Mouse (Mus musculus) stomach, embryonic 16.5 days (tissue): ENCODE measurements around the gene Zswim8. TPM values are rescaled to one million over a fixed set of nuclear protein-coding genes. Genes with fewer than 3 reads are reported as not detected.
"Not testable (repeated sequence)": the region's sequence is repeated elsewhere in the genome, so short reads cannot be mapped to it uniquely, and the experiment has no call there.

ENCODE experiments used
- ATAC-seq: fragments of 200-750 bp; cut with Nextera tagmentation; 2 replicates; pipeline ENCODE4 v1.8.0; 2017; ENCODE audit warnings: moderate number of reproducible peaks, moderate TSS enrichment; ENCODE audit not compliant: insufficient read depth, low FRiP score
- H3K27ac ChIP-seq: fragments of 300-500 bp; sonication (generic); 2 replicates; pipeline ENCODE4 v1.5.1; 2014; ENCODE audit warnings: low read length
- H3K27me3 ChIP-seq: fragments of 300-500 bp; sonication (generic); 2 replicates; pipeline ENCODE4 v1.6.1; 2014; ENCODE audit warnings: low read length, control low read depth, mixed read lengths; ENCODE audit not compliant: control insufficient read depth, insufficient read depth
- H3K36me3 ChIP-seq: fragments of 300-500 bp; sonication (generic); 2 replicates; pipeline ENCODE4 v1.6.1; 2014; ENCODE audit warnings: low read length; ENCODE audit not compliant: control insufficient read depth, insufficient read depth
- H3K4me1 ChIP-seq: fragments of 300-500 bp; sonication (generic); 2 replicates; pipeline ENCODE4 v1.6.1; 2014; ENCODE audit warnings: low read length, control low read depth, mixed read lengths; ENCODE audit not compliant: control insufficient read depth, insufficient read depth
- H3K4me2 ChIP-seq: fragments of 300-500 bp; sonication (generic); 2 replicates; pipeline ENCODE4 v1.6.1; 2014; ENCODE audit warnings: low read depth, low read length, mixed read lengths
- H3K4me3 ChIP-seq: fragments of 300-500 bp; sonication (generic); replicated peaks from 2 replicates; pipeline ENCODE4 v1.5.1; 2014; ENCODE audit warnings: mild to moderate bottlenecking, low read length
- H3K9ac ChIP-seq: fragments of 300-500 bp; sonication (generic); 2 replicates; pipeline ENCODE4 v1.6.1; 2014; ENCODE audit warnings: low read length
- H3K9me3 ChIP-seq: fragments of 300-500 bp; sonication (generic); replicated peaks from 2 replicates; pipeline ENCODE4 v1.6.1; 2016; ENCODE audit warnings: low read length, control low read depth; ENCODE audit not compliant: control insufficient read depth
- WGBS: fragments of 180-500 bp; shearing (Covaris S2); extraction: QIAGEN DNeasy Blood & Tissue Kit; methylation state at CpG from one replicate; pipeline ENCODE4 v1.1.7; 2014; 5-methylcytosine and 5-hydroxymethylcytosine counted together
- polyA plus RNA-seq: library from polyadenylated mRNA; unstranded; fragments of >200 nt; fragmentation: Nextera tagmentation; extraction: Ambion mirVana; gene quantifications from 2 replicates; pipeline ENCODE4 v1.2.1, GENCODE M21; 2015

Zswim8 gene
- polyA plus RNA-seq, 1 experiment from 2014 or later: 23.2 TPM

- Histone ChIP-seq H3K4me2 (no peak overlapping the region), H3K9me3 (no peaks in the 10 kb centered on the region), H3K36me3 (no peaks in the 10 kb centered on the region), H3K4me3 (no peak overlapping the region), H3K27me3 (no peaks in the 10 kb centered on the region), H3K4me1 (peaks cover 46% of the 10 kb centered on the region), H3K27ac (no peak overlapping the region), H3K9ac (0 out of 2 replicates have a peak overlapping the region, but pooled peaks have one; percentile 7)
- 79% methylated on average over 2 of the region's 2 CpGs for WGBS
- ATAC-seq: no peak
Observed at GRCm38 (mm10) chr14:20698515-20698914, 8.8 kb upstream of the Zswim8 start.

GRCm38 (mm10) chr14:20700362-20700761 lies 7.0 kb upstream of the Zswim8 start:
- H3K9ac ChIP-seq: no peak overlapping the region
- peaks cover 4% of the 10 kb centered on the region; the same call in 1 of the 2 replicates for H3K36me3 ChIP-seq
- H3K27ac ChIP-seq: no peak overlapping the region
- peaks cover 46% of the 10 kb centered on the region for H3K4me1 ChIP-seq
- H3K9me3 ChIP-seq: no peaks in the 10 kb centered on the region
- no peak overlapping the region for H3K4me2 ChIP-seq
- no peak for ATAC-seq
- H3K27me3 ChIP-seq: no peaks in the 10 kb centered on the region
- WGBS: 71% methylated on average over 3 of the region's 3 CpGs
- H3K4me3 ChIP-seq: no peak overlapping the region

- Histone ChIP-seq H3K27ac (0 out of 2 replicates have a peak overlapping the region, but pooled peaks have one; percentile 9), H3K4me2 (peak overlapping the region; percentile 68), H3K27me3 (no peaks in the 10 kb centered on the region), H3K4me1 (peaks cover 38% of the 10 kb centered on the region), H3K9ac (0 out of 2 replicates have a peak overlapping the region, but pooled peaks have one; percentile 15), H3K36me3 (peaks cover 4% of the 10 kb centered on the region; the same call in 1 of the 2 replicates), H3K4me3 (peak overlapping the region; percentile 93), H3K9me3 (no peaks in the 10 kb centered on the region)
- ATAC-seq: no peak
- 68% methylated on average over 8 of the region's 8 CpGs for WGBS
Observed at GRCm38 (mm10) chr14:20701554-20701953, 5.8 kb upstream of the Zswim8 start.

- WGBS: 4% methylated on average over 15 of the region's 15 CpGs
- ATAC-seq: no peak
- H3K4me1 ChIP-seq: peaks cover 35% of the 10 kb centered on the region
- H3K9me3 ChIP-seq: no peaks in the 10 kb centered on the region
- peak overlapping the region; percentile 68 for H3K4me2 ChIP-seq
- peak overlapping the region; percentile 94 for H3K9ac ChIP-seq
- H3K4me3 ChIP-seq: peak overlapping the region; percentile 93
- H3K27ac ChIP-seq: peak overlapping the region; percentile 90
- no peaks in the 10 kb centered on the region for H3K27me3 ChIP-seq
- H3K36me3 ChIP-seq: peaks cover 4% of the 10 kb centered on the region; the same call in 1 of the 2 replicates
Observed at GRCm38 (mm10) chr14:20702096-20702740, 5.1 kb upstream of the Zswim8 start.

GRCm38 (mm10) chr14:20702741-20703381 lies 4.5 kb upstream of the Zswim8 start, which contains the start of gene Chchd1:
TSS of gene Chchd1 (plus strand) at chr14:20703006.
- H3K4me1 ChIP-seq: peaks cover 28% of the 10 kb centered on the region
- H3K27me3 ChIP-seq: no peaks in the 10 kb centered on the region
- peak within 1 kb of the TSS; percentile 93 for H3K4me3 ChIP-seq
- under 1% methylated on average over 61 of the region's 61 CpGs for WGBS
- H3K9me3 ChIP-seq: no peaks in the 10 kb centered on the region
- peak within 1 kb of the TSS; percentile 94 for H3K9ac ChIP-seq
- peaks cover 4% of the 10 kb centered on the region; the same call in 1 of the 2 replicates for H3K36me3 ChIP-seq
- H3K27ac ChIP-seq: peak within 1 kb of the TSS; percentile 90
- peak within 1 kb of the TSS; percentile 68 for H3K4me2 ChIP-seq
- ATAC-seq: peak; percentile 78

GRCm38 (mm10) chr14:20703461-20703860 lies 3.9 kb upstream of the Zswim8 start:
- 9% methylated on average over 8 of the region's 8 CpGs for WGBS
- H3K9me3 ChIP-seq, ATAC-seq, H3K27me3 ChIP-seq, H3K36me3 ChIP-seq: not testable (repeated sequence)
- Histone ChIP-seq H3K4me1 (peaks cover 25% of the 10 kb centered on the region), H3K27ac (peak overlapping the region; percentile 90), H3K4me2 (peak overlapping the region; percentile 68), H3K4me3 (peak overlapping the region; percentile 93), H3K9ac (peak overlapping the region; percentile 94)

- peak overlapping the region; percentile 100 for H3K4me3 ChIP-seq
- WGBS: 5% methylated on average over 10 of the region's 10 CpGs
- peaks cover 21% of the 10 kb centered on the region for H3K4me1 ChIP-seq
- no peaks in the 10 kb centered on the region for H3K9me3 ChIP-seq
- peak overlapping the region; percentile 72 for H3K4me2 ChIP-seq
- H3K36me3 ChIP-seq: peaks cover 15% of the 10 kb centered on the region
- no peak for ATAC-seq
- H3K27ac ChIP-seq: no peak overlapping the region; the same call in 1 of the 2 replicates
- no peaks in the 10 kb centered on the region for H3K27me3 ChIP-seq
- H3K9ac ChIP-seq: peak overlapping the region; percentile 99
Observed at GRCm38 (mm10) chr14:20708239-20708638, 887 bp downstream of the Zswim8 start.

GRCm38 (mm10) chr14:20713832-20714231 lies 6.5 kb downstream of the Zswim8 start:
- ATAC-seq: peak; percentile 71
- Histone ChIP-seq H3K27me3 (no peaks in the 10 kb centered on the region), H3K9ac (0 out of 2 replicates have a peak overlapping the region, but pooled peaks have one; percentile 22), H3K4me3 (no peak overlapping the region), H3K4me2 (no peak overlapping the region), H3K9me3 (no peaks in the 10 kb centered on the region), H3K36me3 (peaks cover 29% of the 10 kb centered on the region), H3K4me1 (peaks cover 8% of the 10 kb centered on the region), H3K27ac (peak overlapping the region; percentile 22; the same call in 1 of the 2 replicates)
- WGBS: 58% methylated on average over 11 of the region's 11 CpGs

- H3K4me3 ChIP-seq: no peak overlapping the region
- no peak overlapping the region for H3K9ac ChIP-seq
- H3K9me3 ChIP-seq: no peaks in the 10 kb centered on the region
- 85% methylated on average over 10 of the region's 10 CpGs for WGBS
- no peaks in the 10 kb centered on the region for H3K4me1 ChIP-seq
- H3K36me3 ChIP-seq: peaks cover 32% of the 10 kb centered on the region
- no peaks in the 10 kb centered on the region for H3K27me3 ChIP-seq
- H3K4me2 ChIP-seq: no peak overlapping the region
- no peak overlapping the region for H3K27ac ChIP-seq
- ATAC-seq: no peak
Observed at GRCm38 (mm10) chr14:20718443-20718842, 11.1 kb downstream of the Zswim8 start.
